Comparison of ENCODE assay signal across 8 mouse cellular contexts in genomic region chr2:32360741-32361140, GRCm38 (mm10). TPM values are rescaled to one million over a fixed set of nuclear protein-coding genes. Genes with fewer than 3 reads are reported as not detected.
DNase-seq lines count a peak whose midpoint lies in the region; ATAC-seq and TF ChIP-seq lines count a peak whose summit lies in the region.

No protein-coding gene starts in this region.

- 4% methylated on average over 14 of the region's 14 CpGs for WGBS in heart, embryonic 13.5 days
- 3% methylated on average over 14 of the region's 14 CpGs for WGBS in kidney, postnatal 0 days
- 10% methylated on average over 14 of the region's 14 CpGs for whole genome bisulfite sequencing in liver, embryonic 11.5 days
- 6% methylated on average over 14 of the region's 14 CpGs for WGBS in stomach, postnatal 0 days

- no peaks in the 10 kb centered on the region for H3K9me3 ChIP-seq in heart, embryonic 13.5 days
- H3K9me3 ChIP-seq in kidney, postnatal 0 days (replicated peaks; ENCODE audit: low read length) = no peaks in the 10 kb centered on the region
- H3K9me3 ChIP-seq in liver, embryonic 11.5 days (ENCODE audit: control insufficient read depth, low read length) = no peaks in the 10 kb centered on the region
- H3K9me3 ChIP-seq in stomach, postnatal 0 days (ENCODE audit: control insufficient read depth, low read length) = no peaks in the 10 kb centered on the region

- peak; percentile 73 for DNase-seq in CD4-positive helper T cell, adult 2 months (ENCODE audit: low read depth, low spot score)
- DNase-seq in kidney, postnatal 0 days (ENCODE audit: low spot score) = peak; percentile 82
- peak; percentile 77 for DNase-seq in liver, embryonic 11.5 days (ENCODE audit: low spot score)
- DNase-seq in neural tube, embryonic 10.5 days (ENCODE audit: extremely low spot score, low spot score) = peak; percentile 76
- DNase-seq in stomach, postnatal 0 days (ENCODE audit: low spot score) = peak; percentile 71

- H3K9ac ChIP-seq in heart, embryonic 13.5 days = peak overlapping the region; percentile 78
- H3K9ac ChIP-seq in kidney, postnatal 0 days (ENCODE audit: low read depth, low read length) = no peak overlapping the region
- peak overlapping the region; percentile 77 for H3K9ac ChIP-seq in liver, embryonic 11.5 days (ENCODE audit: low read depth, low read length)
- 0 out of 2 replicates have a peak overlapping the region, but pooled peaks have one; percentile 4 for H3K9ac ChIP-seq in stomach, postnatal 0 days (ENCODE audit: low read length)

- peak; percentile 26; the same call in 1 of the 2 replicates for ATAC-seq in erythroblast, adult 5-6 weeks (replicated peaks; ENCODE audit: low FRiP score, poor library complexity, severe bottlenecking)
- ATAC-seq in heart, embryonic 13.5 days (ENCODE audit: extremely low read depth, insufficient number of reproducible peaks, low FRiP score, low TSS enrichment) = no peak
- ATAC-seq in kidney, postnatal 0 days (replicated peaks; ENCODE audit: low FRiP score, low read depth) = 0 out of 2 replicates have a peak, but pooled peaks have one; percentile 2
- ATAC-seq in liver, embryonic 11.5 days (replicated peaks; ENCODE audit: low FRiP score) = no peak; the same call in 1 of the 2 replicates
- no peak for ATAC-seq in stomach, postnatal 0 days (ENCODE audit: low FRiP score, low TSS enrichment)

- H3K27me3 ChIP-seq in heart, embryonic 13.5 days (replicated peaks) = 0 out of 2 replicates have a peak, but pooled peaks cover 13% of the 10 kb centered on the region
- no peaks in the 10 kb centered on the region for H3K27me3 ChIP-seq in kidney, postnatal 0 days (ENCODE audit: insufficient read depth, low read length)
- H3K27me3 ChIP-seq in liver, embryonic 11.5 days (replicated peaks; ENCODE audit: control insufficient read depth, insufficient read depth, low read length) = no peaks in the 10 kb centered on the region
- no peaks in the 10 kb centered on the region for H3K27me3 ChIP-seq in stomach, postnatal 0 days (ENCODE audit: control insufficient read depth, insufficient read depth, low read length)

- peaks cover 16% of the 10 kb centered on the region for H3K36me3 ChIP-seq in heart, embryonic 13.5 days
- peaks cover 6% of the 10 kb centered on the region; the same call in 1 of the 2 replicates for H3K36me3 ChIP-seq in kidney, postnatal 0 days (ENCODE audit: insufficient read depth, low read length)
- H3K36me3 ChIP-seq in liver, embryonic 11.5 days (ENCODE audit: control insufficient read depth, insufficient read depth, low read length) = peaks cover 6% of the 10 kb centered on the region; the same call in 1 of the 2 replicates
- H3K36me3 ChIP-seq in stomach, postnatal 0 days (ENCODE audit: control insufficient read depth, insufficient read depth, low read length) = 0 out of 2 replicates have a peak, but pooled peaks cover 2% of the 10 kb centered on the region

- peak overlapping the region; percentile 86 for H3K4me2 ChIP-seq in heart, embryonic 13.5 days
- peak overlapping the region; percentile 73 for H3K4me2 ChIP-seq in kidney, postnatal 0 days (ENCODE audit: low read length)
- H3K4me2 ChIP-seq in liver, embryonic 11.5 days = peak overlapping the region; percentile 95
- peak overlapping the region; percentile 70 for H3K4me2 ChIP-seq in stomach, postnatal 0 days (replicated peaks; ENCODE audit: low read depth)

- peaks cover 8% of the 10 kb centered on the region for H3K4me1 ChIP-seq in bone marrow macrophage, adult 2 months (ENCODE audit: control insufficient read depth, insufficient read depth, low read length)
- H3K4me1 ChIP-seq in heart, embryonic 13.5 days = peaks cover 31% of the 10 kb centered on the region
- H3K4me1 ChIP-seq in kidney, postnatal 0 days (replicated peaks; ENCODE audit: insufficient read depth, low read length) = peaks cover 7% of the 10 kb centered on the region; the same call in 1 of the 2 replicates
- peaks cover 18% of the 10 kb centered on the region for H3K4me1 ChIP-seq in liver, embryonic 11.5 days (replicated peaks; ENCODE audit: control insufficient read depth, insufficient read depth, low read length)
- H3K4me1 ChIP-seq in stomach, postnatal 0 days (replicated peaks; ENCODE audit: control insufficient read depth, insufficient read depth) = 0 out of 2 replicates have a peak, but pooled peaks cover 5% of the 10 kb centered on the region

- no peak for TF ChIP-seq CTCF in bone marrow macrophage, adult 2 months (IDR thresholded peaks at IDR 0.05; ENCODE audit: low read depth, low read length)
- no peak for TF ChIP-seq CTCF in kidney, postnatal 0 days (IDR thresholded peaks at IDR 0.05; ENCODE audit: low read depth)
- no peak for TF ChIP-seq CTCF in stomach, postnatal 0 days (IDR thresholded peaks at IDR 0.05; ENCODE audit: low read depth)

- no peak for TF ChIP-seq EP300 in stomach, postnatal 0 days (optimal IDR thresholded peaks at IDR 0.05)

- no peak overlapping the region for H3K27ac ChIP-seq in bone marrow macrophage, adult 2 months (ENCODE audit: insufficient read depth, low read depth, low read length)
- peak overlapping the region; percentile 36; the same call in 1 of the 2 replicates for H3K27ac ChIP-seq in heart, embryonic 13.5 days (replicated peaks)
- H3K27ac ChIP-seq in kidney, postnatal 0 days = 0 out of 2 replicates have a peak overlapping the region, but pooled peaks have one; percentile 15
- H3K27ac ChIP-seq in liver, embryonic 11.5 days (ENCODE audit: low read depth, low read length) = peak overlapping the region; percentile 59; the same call in 1 of the 2 replicates
- H3K27ac ChIP-seq in stomach, postnatal 0 days (replicated peaks) = peak overlapping the region; percentile 53

- peak overlapping the region; percentile 41; the same call in 1 of the 2 replicates for H3K4me3 ChIP-seq in bone marrow macrophage, adult 2 months (ENCODE audit: insufficient read depth, low read length)
- H3K4me3 ChIP-seq in heart, embryonic 13.5 days = peak overlapping the region; percentile 54
- peak overlapping the region; percentile 29 for H3K4me3 ChIP-seq in kidney, postnatal 0 days (replicated peaks; ENCODE audit: low read depth, low read length)
- H3K4me3 ChIP-seq in liver, embryonic 11.5 days (ENCODE audit: low read depth, low read length) = peak overlapping the region; percentile 62
- H3K4me3 ChIP-seq in stomach, postnatal 0 days (ENCODE audit: low read depth, low read length) = peak overlapping the region; percentile 39

- no peak for TF ChIP-seq POLR2A in bone marrow macrophage, adult 2 months (IDR thresholded peaks at IDR 0.05; ENCODE audit: borderline replicate concordance, low read depth, low read length)

RNA-seq across cellular contexts. Expression of gene Dnm1, which starts 7.6 kb away (rescaled TPM):
- 0.66 and 1.1 TPM in 2 replicates for polyA plus RNA-seq in bone marrow macrophage, adult 2 months (2012; ENCODE audit: insufficient read depth, insufficient read length, missing spikeins)
- total RNA-seq in erythroblast, adult 5-6 weeks (2015; ENCODE audit: low replicate concordance) = not detected in 2 replicates
- not detected in 2 replicates for total RNA-seq in erythroblast, adult 5-6 weeks (2017; ENCODE audit: low replicate concordance)
- polyA plus RNA-seq in heart, embryonic 13.5 days (2015; fragmentation: Nextera tagmentation; extraction: Ambion mirVana) = 3.4 and 4.5 TPM in 2 replicates
- 5.3 and 5.6 TPM in 2 replicates for polyA plus RNA-seq in kidney, postnatal 0 days (2015; fragmentation: Nextera tagmentation; extraction: Ambion mirVana)
- polyA plus RNA-seq in liver, embryonic 11.5 days (2014; fragmentation: Nextera tagmentation; extraction: Ambion mirVana) = 9.3 and 10.0 TPM in 2 replicates
- 5.6 and 6.2 TPM in 2 replicates for polyA plus RNA-seq in stomach, postnatal 0 days (2015; fragmentation: Nextera tagmentation; extraction: Ambion mirVana)

RNA-seq across cellular contexts. Expression of gene Ciz1, which starts 8.6 kb away (rescaled TPM):
- polyA plus RNA-seq in bone marrow macrophage, adult 2 months (2012; ENCODE audit: insufficient read depth, insufficient read length, missing spikeins) = 101 and 103 TPM in 2 replicates
- total RNA-seq in erythroblast, adult 5-6 weeks (2015; ENCODE audit: low replicate concordance) = 18.6 and 38.2 TPM in 2 replicates
- total RNA-seq in erythroblast, adult 5-6 weeks (2017; ENCODE audit: low replicate concordance) = 21.2 and 33.5 TPM in 2 replicates
- 32.9 and 35.2 TPM in 2 replicates for polyA plus RNA-seq in heart, embryonic 13.5 days (2015; fragmentation: Nextera tagmentation; extraction: Ambion mirVana)
- polyA plus RNA-seq in kidney, postnatal 0 days (2015; fragmentation: Nextera tagmentation; extraction: Ambion mirVana) = 33.7 and 33.8 TPM in 2 replicates
- 45.5 and 45.8 TPM in 2 replicates for polyA plus RNA-seq in liver, embryonic 11.5 days (2014; fragmentation: Nextera tagmentation; extraction: Ambion mirVana)
- polyA plus RNA-seq in stomach, postnatal 0 days (2015; fragmentation: Nextera tagmentation; extraction: Ambion mirVana) = 14.0 and 16.1 TPM in 2 replicates

RNA-seq across cellular contexts. Expression of gene 1110008P14Rik, which starts 21.0 kb away (rescaled TPM):
- polyA plus RNA-seq in bone marrow macrophage, adult 2 months (2012; ENCODE audit: insufficient read depth, insufficient read length, missing spikeins) = 53.8 and 63.3 TPM in 2 replicates
- total RNA-seq in erythroblast, adult 5-6 weeks (2015; ENCODE audit: low replicate concordance) = 8.6 and 12.3 TPM in 2 replicates
- 5.1 and 7.7 TPM in 2 replicates for total RNA-seq in erythroblast, adult 5-6 weeks (2017; ENCODE audit: low replicate concordance)
- 47.5 and 49.0 TPM in 2 replicates for polyA plus RNA-seq in heart, embryonic 13.5 days (2015; fragmentation: Nextera tagmentation; extraction: Ambion mirVana)
- polyA plus RNA-seq in kidney, postnatal 0 days (2015; fragmentation: Nextera tagmentation; extraction: Ambion mirVana) = 87.0 and 96.8 TPM in 2 replicates
- polyA plus RNA-seq in liver, embryonic 11.5 days (2014; fragmentation: Nextera tagmentation; extraction: Ambion mirVana) = 36.2 and 39.7 TPM in 2 replicates
- polyA plus RNA-seq in stomach, postnatal 0 days (2015; fragmentation: Nextera tagmentation; extraction: Ambion mirVana) = 85.0 and 90.1 TPM in 2 replicates

RNA-seq across cellular contexts. Expression of gene Lcn2, which starts 27.3 kb away (rescaled TPM):
- polyA plus RNA-seq in bone marrow macrophage, adult 2 months (2012; ENCODE audit: insufficient read depth, insufficient read length, missing spikeins) = 2.1 and 2.4 TPM in 2 replicates
- total RNA-seq in erythroblast, adult 5-6 weeks (2015; ENCODE audit: low replicate concordance) = 2,071 and 2,279 TPM in 2 replicates
- 352 and 444 TPM in 2 replicates for total RNA-seq in erythroblast, adult 5-6 weeks (2017; ENCODE audit: low replicate concordance)
- polyA plus RNA-seq in heart, embryonic 13.5 days (2015; fragmentation: Nextera tagmentation; extraction: Ambion mirVana) = 0.91 and 0.98 TPM in 2 replicates
- polyA plus RNA-seq in kidney, postnatal 0 days (2015; fragmentation: Nextera tagmentation; extraction: Ambion mirVana) = 43.5 and 50.3 TPM in 2 replicates
- 8.0 and 9.9 TPM in 2 replicates for polyA plus RNA-seq in liver, embryonic 11.5 days (2014; fragmentation: Nextera tagmentation; extraction: Ambion mirVana)
- polyA plus RNA-seq in stomach, postnatal 0 days (2015; fragmentation: Nextera tagmentation; extraction: Ambion mirVana) = 1.8 TPM in 2 replicates

RNA-seq across cellular contexts. Expression of gene Ptges2, which starts 35.0 kb away (rescaled TPM):
- 7.4 and 7.9 TPM in 2 replicates for polyA plus RNA-seq in bone marrow macrophage, adult 2 months (2012; ENCODE audit: insufficient read depth, insufficient read length, missing spikeins)
- total RNA-seq in erythroblast, adult 5-6 weeks (2015; ENCODE audit: low replicate concordance) = 1.5 and 1.7 TPM in 2 replicates
- 2.8 and 6.6 TPM in 2 replicates for total RNA-seq in erythroblast, adult 5-6 weeks (2017; ENCODE audit: low replicate concordance)
- polyA plus RNA-seq in heart, embryonic 13.5 days (2015; fragmentation: Nextera tagmentation; extraction: Ambion mirVana) = 35.3 and 36.1 TPM in 2 replicates
- 44.1 and 44.8 TPM in 2 replicates for polyA plus RNA-seq in kidney, postnatal 0 days (2015; fragmentation: Nextera tagmentation; extraction: Ambion mirVana)
- polyA plus RNA-seq in liver, embryonic 11.5 days (2014; fragmentation: Nextera tagmentation; extraction: Ambion mirVana) = 23.0 and 23.6 TPM in 2 replicates
- polyA plus RNA-seq in stomach, postnatal 0 days (2015; fragmentation: Nextera tagmentation; extraction: Ambion mirVana) = 31.6 and 33.0 TPM in 2 replicates

Comparison
In these comparisons a context has a peak if more than half of its experiments do, and no peak if none do; other contexts are left out.
1. ATAC-seq: peak in erythroblast, adult 5-6 weeks (single experiment) and kidney, postnatal 0 days (single experiment); none in heart, embryonic 13.5 days (single experiment), liver, embryonic 11.5 days (single experiment) and stomach, postnatal 0 days (single experiment).
2. Peak in every context shown above with its lines, with median percentiles within 50 percentile points of each other: DNase-seq, H3K4me3 ChIP-seq and H3K4me2 ChIP-seq.